Mouse (Mus musculus) ES-Bruce4 (cell line): Measurements from ENCODE around the gene AC161166.1. TPM values are rescaled to one million over a fixed set of nuclear protein-coding genes. Genes with fewer than 3 reads are reported as not detected.
"Not testable (repeated sequence)": the region's sequence is repeated elsewhere in the genome, so short reads cannot be mapped to it uniquely, and the experiment has no call there.

Experiments used
- H3K27ac ChIP-seq: 2 replicates; pipeline ENCODE4 v1.5.1; 2012; ENCODE audit warnings: low read length, inconsistent platforms; ENCODE audit not compliant: insufficient read depth
- H3K27me3 ChIP-seq: 2 replicates; pipeline ENCODE4 v1.6.1; 2012; ENCODE audit warnings: mild to moderate bottlenecking, low read length, inconsistent platforms; ENCODE audit not compliant: control insufficient read depth, poor library complexity, insufficient read depth, severe bottlenecking
- H3K36me3 ChIP-seq: 2 replicates; pipeline ENCODE4 v1.6.1; 2012; ENCODE audit warnings: inconsistent platforms, mild to moderate bottlenecking, low read length, moderate library complexity; ENCODE audit not compliant: control insufficient read depth, poor library complexity, insufficient read depth, severe bottlenecking
- H3K4me1 ChIP-seq: one replicate; pipeline ENCODE4 v1.8.1; 2011; ENCODE audit warnings: low read length; ENCODE audit not compliant: control insufficient read depth, insufficient read depth
- H3K4me3 ChIP-seq: 2 replicates; pipeline ENCODE4 v1.5.1; 2011; ENCODE audit warnings: low read depth, mild to moderate bottlenecking, low read length
- H3K9ac ChIP-seq: 2 replicates; pipeline ENCODE4 v1.6.1; 2012; ENCODE audit warnings: low read depth, mild to moderate bottlenecking, inconsistent platforms; ENCODE audit not compliant: poor library complexity, severe bottlenecking
- H3K9me3 ChIP-seq: replicated peaks from 2 replicates; pipeline ENCODE4 v1.6.1; 2012; ENCODE audit warnings: mild to moderate bottlenecking, low read length, inconsistent platforms; ENCODE audit not compliant: control insufficient read depth, poor library complexity, insufficient read depth, severe bottlenecking
- CTCF ChIP-seq: IDR thresholded peaks from one replicate; pipeline ENCODE4 v1.8.1; 2011; ENCODE audit warnings: low read depth, low read length
- EP300 ChIP-seq: IDR thresholded peaks from 2 replicates; pipeline ENCODE4 v1.6.1; 2011; ENCODE audit warnings: low read depth, low read length; ENCODE audit not compliant: insufficient read depth
- POLR2A ChIP-seq: IDR thresholded peaks from one replicate; pipeline ENCODE4 v1.8.1; 2011; ENCODE audit warnings: low read length; ENCODE audit not compliant: insufficient read depth
- polyA plus RNA-seq: library from polyadenylated mRNA; stranded (reverse); fragments of >200 nt; gene quantifications from 2 replicates; pipeline ENCODE4 v1.2.4, GENCODE M21; 2011; ENCODE audit warnings: low read depth; ENCODE audit not compliant: missing spikeins, insufficient read depth, insufficient read length

AC161166.1 gene
- polyA plus RNA-seq, 1 experiment: not detected

DNA sequence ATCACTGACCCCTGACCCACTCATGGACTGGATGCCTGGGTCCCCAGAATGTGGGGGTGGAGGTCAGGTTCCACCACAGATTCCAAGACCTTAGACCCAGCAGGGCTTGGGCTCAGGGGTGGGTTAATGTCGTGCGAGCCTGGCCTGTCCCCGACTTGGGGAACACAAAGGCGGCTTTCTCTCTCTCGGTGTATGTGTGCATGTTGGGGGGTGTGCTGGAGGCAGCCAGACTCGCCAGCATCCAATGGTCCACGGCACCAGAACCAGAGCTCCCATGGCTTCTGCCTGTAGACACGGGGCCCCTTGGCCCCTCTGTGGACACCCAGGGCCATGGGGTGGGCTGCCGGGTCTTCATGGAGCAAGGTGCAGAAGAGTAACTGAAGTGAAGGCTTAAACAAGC lies 26.8 kb downstream of the AC161166.1 start:
- Histone ChIP-seq H3K4me3 (no peak overlapping the region), H3K9me3 (no peaks in the 10 kb centered on the region), H3K9ac (no peak overlapping the region), H3K27me3 (peaks cover 8% of the 10 kb centered on the region), H3K27ac (no peak overlapping the region), H3K4me1 (peaks cover 2% of the 10 kb centered on the region), H3K36me3 (no peaks in the 10 kb centered on the region)
- no peak for TF ChIP-seq EP300

DNA sequence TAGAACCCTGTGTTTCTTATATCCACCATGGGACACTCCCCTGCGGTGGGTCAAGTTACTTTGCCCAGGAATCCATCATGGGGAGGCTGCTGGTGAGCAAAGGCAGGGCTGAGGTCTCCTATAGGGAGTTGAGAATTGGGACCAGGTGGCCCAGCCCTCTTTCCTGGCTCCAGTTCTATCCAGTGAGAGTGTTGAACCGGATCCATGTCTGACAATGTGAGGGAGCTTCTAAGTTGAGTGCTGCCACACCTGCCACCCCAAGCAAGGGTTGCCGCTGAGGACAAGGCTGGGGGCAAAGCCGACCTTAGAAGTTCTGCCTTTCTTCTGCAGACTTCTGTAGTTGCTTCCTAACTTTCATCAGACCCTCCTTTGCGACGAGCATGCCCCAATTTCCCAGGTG lies 29.0 kb downstream of the AC161166.1 start:
- H3K4me1 ChIP-seq, H3K4me3 ChIP-seq, H3K27me3 ChIP-seq, H3K9me3 ChIP-seq, H3K9ac ChIP-seq, H3K27ac ChIP-seq, H3K36me3 ChIP-seq: not testable (repeated sequence)

DNA sequence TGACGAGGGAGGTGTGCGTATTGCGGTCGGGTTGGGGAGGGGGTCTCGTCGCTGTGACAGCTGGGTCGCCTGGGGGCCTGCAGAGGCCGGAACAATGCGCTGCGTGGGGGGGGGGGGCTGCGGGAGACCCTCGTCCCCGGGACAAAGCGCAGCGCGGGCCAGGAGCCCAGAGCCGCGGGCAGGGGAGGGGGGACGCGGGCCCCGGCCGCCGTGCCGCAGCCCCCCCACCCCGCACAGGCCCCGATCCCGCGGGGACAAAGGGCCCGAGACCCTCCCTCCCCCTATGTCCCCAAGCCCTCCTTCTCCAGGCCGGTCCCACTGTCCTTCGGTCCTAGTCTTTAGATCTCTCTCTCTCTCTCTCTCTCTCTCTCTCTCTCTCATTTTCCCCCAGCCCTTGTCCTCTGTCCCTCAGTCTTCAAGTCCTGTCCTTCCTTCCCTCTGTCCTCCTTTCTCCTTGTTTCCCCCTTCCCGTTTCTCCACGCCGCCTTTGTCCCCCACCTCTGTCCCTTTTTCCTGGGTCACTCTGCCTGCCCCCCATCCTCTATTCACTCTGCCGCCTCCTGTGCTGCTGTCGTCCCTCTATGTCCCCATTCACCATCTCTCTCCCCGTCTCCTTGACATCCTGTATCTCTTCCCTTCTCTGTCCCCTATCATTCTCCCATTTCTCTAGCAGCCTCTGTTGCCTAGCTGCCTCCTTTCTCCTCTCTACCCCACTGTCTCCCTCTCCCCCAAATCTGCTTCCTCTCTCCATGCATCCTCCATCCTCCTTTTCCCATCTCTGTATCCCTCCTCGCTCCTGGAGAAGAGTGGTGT lies 29.8 kb downstream of the AC161166.1 start:
- H3K9ac ChIP-seq: peak overlapping the region; percentile 51
- no peaks in the 10 kb centered on the region for H3K36me3 ChIP-seq
- TF ChIP-seq CTCF (no peak), EP300 (no peak), POLR2A (no peak)
- H3K27ac ChIP-seq: no peak overlapping the region
- H3K27me3 ChIP-seq: peaks cover 8% of the 10 kb centered on the region
- no peaks in the 10 kb centered on the region for H3K4me1 ChIP-seq
- peak overlapping the region; percentile 56 for H3K4me3 ChIP-seq
- no peaks in the 10 kb centered on the region for H3K9me3 ChIP-seq

DNA sequence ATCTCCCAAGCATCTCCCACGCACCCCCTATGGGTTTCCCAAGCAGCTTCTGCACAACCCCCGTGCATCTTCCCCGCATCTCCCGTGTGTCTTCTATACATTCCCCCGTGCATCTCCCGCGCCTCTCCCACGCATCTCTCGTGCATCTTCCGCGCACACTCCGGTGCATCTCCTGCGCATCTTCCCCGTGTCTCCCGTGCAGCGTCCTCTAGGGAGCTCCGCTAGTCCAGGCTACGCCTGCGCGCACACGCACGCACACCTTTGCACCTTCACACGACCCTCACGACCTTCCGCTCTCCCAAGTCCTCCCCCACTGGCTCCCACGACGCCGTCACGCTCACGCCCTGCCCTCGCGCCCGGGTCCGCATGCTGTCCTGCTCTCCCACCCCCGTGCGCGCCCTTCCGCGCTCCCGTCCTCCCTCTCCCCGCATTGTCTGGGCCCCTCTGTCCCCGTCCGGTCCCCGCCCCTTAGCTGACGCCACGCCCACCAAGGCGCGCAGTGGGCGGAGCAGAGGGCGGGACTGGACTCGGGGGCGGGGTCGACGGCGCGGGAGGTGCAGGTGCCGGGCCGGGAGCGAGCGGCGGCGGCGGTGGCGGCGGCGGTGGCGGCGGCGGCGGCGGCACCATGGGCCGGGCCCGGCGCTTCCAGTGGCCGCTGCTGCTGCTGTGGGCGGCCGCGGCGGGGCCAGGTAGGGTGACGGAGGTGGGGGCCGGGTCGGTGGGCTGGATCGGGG lies 30.6 kb downstream of the AC161166.1 start, which contains the start of gene Cadm4:
Gene Cadm4 (plus strand): TSS at position 550 of the 734 bp plus-strand sequence.
- peak within 1 kb of the TSS; percentile 51 for H3K9ac ChIP-seq
- H3K27me3 ChIP-seq: peaks cover 8% of the 10 kb centered on the region
- peak within 1 kb of the TSS; percentile 68 for H3K4me3 ChIP-seq
- no peaks in the 10 kb centered on the region for H3K4me1 ChIP-seq
- H3K27ac ChIP-seq: no peak within 1 kb of the TSS
- H3K9me3 ChIP-seq: no peaks in the 10 kb centered on the region
- H3K36me3 ChIP-seq: no peaks in the 10 kb centered on the region
- TF ChIP-seq POLR2A (peak; percentile 38), CTCF (no peak)

DNA sequence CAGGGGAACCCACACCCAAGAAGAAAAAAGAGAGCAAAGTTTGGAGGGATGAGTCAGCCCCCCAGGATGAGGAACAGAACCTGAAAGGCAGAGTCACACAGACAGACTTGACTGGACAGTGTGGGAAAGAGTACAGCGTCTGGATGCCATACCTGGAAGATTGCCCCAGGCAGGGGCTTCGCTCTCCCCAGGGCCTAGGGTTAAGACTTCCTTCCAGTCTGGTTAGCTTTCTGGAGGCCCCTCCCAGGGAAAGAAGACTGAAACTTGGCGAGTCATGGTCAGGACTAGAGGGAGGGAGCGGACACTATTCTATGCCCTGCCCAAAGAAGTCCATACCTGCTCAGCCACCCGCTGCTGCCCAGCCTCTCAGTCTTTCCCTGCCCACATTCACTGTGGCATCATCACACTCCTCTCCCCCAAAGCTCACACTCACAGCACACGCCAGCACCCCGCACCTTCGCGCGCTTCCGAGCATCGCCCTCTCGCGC lies 31.2 kb downstream of the AC161166.1 start:
- H3K9me3 ChIP-seq: no peaks in the 10 kb centered on the region
- H3K27me3 ChIP-seq: peaks cover 8% of the 10 kb centered on the region
- no peak for TF ChIP-seq CTCF
- TF ChIP-seq POLR2A: no peak
- no peak for TF ChIP-seq EP300
- H3K27ac ChIP-seq: no peak overlapping the region
- no peaks in the 10 kb centered on the region for H3K36me3 ChIP-seq
- no peak overlapping the region for H3K9ac ChIP-seq
- no peaks in the 10 kb centered on the region for H3K4me1 ChIP-seq
- H3K4me3 ChIP-seq: peak overlapping the region; percentile 68

DNA sequence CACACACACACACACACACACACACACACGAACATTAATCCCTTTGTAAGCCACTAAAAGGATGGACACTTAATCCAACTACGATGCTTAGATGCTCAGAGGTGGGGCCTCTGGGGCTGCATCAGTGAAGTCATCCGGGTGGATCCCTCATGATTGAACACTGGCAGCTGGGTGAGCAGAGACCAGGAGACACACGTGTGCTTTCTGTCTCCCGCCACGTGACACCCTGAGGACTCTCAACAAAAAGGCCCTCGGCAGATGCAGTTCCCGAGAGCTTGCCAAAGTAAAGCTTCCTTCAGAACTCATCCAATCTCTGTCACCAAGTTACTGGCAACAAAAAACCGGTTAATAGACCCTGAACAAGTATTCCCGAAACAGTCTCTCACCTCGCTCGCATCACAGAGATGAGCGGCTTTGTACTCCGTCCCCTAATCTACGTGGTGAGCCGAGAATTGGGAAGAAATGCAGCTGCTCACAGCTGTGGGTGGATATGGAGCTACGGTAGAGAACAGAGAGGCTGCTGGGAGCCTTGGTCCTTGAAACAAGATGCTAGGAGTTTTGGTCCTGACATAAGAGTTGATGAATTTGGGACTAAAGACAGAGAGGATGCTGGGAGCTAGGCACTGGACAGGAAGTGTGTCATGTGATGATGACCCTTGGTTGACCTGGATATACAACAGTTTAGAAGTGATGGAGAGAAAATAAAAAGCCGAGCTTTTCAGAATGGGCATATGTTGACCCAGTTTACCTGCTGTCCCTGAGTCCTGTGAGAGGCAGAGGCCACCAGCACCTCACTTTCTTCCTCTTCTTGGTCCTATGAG lies 31.9 kb downstream of the AC161166.1 start:
- TF ChIP-seq CTCF (no peak), EP300 (no peak), POLR2A (no peak)
- H3K4me3 ChIP-seq: no peak overlapping the region
- H3K36me3 ChIP-seq: no peaks in the 10 kb centered on the region
- no peak overlapping the region for H3K27ac ChIP-seq
- H3K9me3 ChIP-seq: no peaks in the 10 kb centered on the region
- no peak overlapping the region for H3K9ac ChIP-seq
- H3K27me3 ChIP-seq: peaks cover 8% of the 10 kb centered on the region
- no peaks in the 10 kb centered on the region for H3K4me1 ChIP-seq
